Mouse (Mus musculus): ENCODE results near the gene Mum1l1.

DNA sequence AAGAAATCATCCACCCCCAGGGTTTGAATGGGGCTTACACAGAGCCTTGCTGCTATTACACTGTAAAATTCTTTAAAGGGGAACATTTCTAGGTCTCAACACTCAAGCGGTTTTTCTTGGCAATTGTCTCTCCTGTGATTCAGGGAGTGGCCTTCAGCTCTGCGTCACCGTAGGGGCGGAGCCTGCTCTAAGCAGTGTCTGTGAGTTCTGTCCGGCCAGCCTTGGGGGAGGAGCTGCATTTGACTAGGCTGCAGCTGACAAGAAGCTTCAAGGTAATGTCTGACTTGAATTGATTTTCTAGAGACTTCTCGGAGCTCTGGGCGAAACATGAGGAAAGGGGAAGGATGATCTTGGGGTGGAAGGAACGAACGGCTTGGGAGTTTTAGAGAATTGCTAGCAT is 21.3 kb downstream of the Mum1l1 start:
- TF ChIP-seq FOSL1 (IDR thresholded peaks at IDR 0.05; ENCODE audit: insufficient read depth, low read length, poor library complexity, severe bottlenecking) (no peak), CTCF (IDR thresholded peaks at IDR 0.05; ENCODE audit: control insufficient read depth, insufficient read depth, insufficient read length) (no peak), USF1 (IDR thresholded peaks at IDR 0.05; ENCODE audit: low read depth) (no peak), MAX (IDR thresholded peaks at IDR 0.05) (no peak), MYOG (IDR thresholded peaks at IDR 0.05; ENCODE audit: control insufficient read depth, extremely low read depth, insufficient read length) (no peak)

Measured in C2C12 (cell line).